Mouse (Mus musculus) midbrain, embryonic 10.5 days (tissue): ENCODE measurements at regions not wholly inside any gene's neighbourhood (a gene's known extent, or its start where the extent isn't known, plus 50 kb on each side); places are given as distances from the start of the nearest gene placed in this dataset.

Experiments
- DNase-seq: peaks from one replicate; pipeline ENCODE4 v3.0.0-alpha.2; 2017; ENCODE audit warnings: low spot score
- H3K27ac ChIP-seq: fragments of 300-500 bp; sonication (generic); replicated peaks from 2 replicates; pipeline ENCODE4 v1.5.1; 2016; ENCODE audit warnings: mild to moderate bottlenecking
- H3K27me3 ChIP-seq: fragments of 300-500 bp; sonication (generic); 2 replicates; pipeline ENCODE4 v1.6.1; 2016; ENCODE audit warnings: low read depth, mild to moderate bottlenecking; ENCODE audit not compliant: poor library complexity, severe bottlenecking
- H3K36me3 ChIP-seq: fragments of 300-500 bp; sonication (generic); 2 replicates; pipeline ENCODE4 v1.6.1; 2016; ENCODE audit warnings: mild to moderate bottlenecking, moderate library complexity
- H3K4me1 ChIP-seq: fragments of 300-500 bp; sonication (generic); 2 replicates; pipeline ENCODE4 v1.6.1; 2016
- H3K4me3 ChIP-seq: fragments of 300-500 bp; sonication (generic); 2 replicates; pipeline ENCODE4 v1.5.1; 2016; ENCODE audit warnings: mild to moderate bottlenecking, moderate library complexity
- H3K9me3 ChIP-seq: fragments of 300-500 bp; sonication (generic); replicated peaks from 2 replicates; pipeline ENCODE4 v1.6.1; 2016; ENCODE audit warnings: mild to moderate bottlenecking
- WGBS: fragments of 180-500 bp; shearing (Covaris S2); methylation state at CpG from one replicate; pipeline ENCODE4 v1.1.7; 2016; 5-methylcytosine and 5-hydroxymethylcytosine counted together

- WGBS: 88% methylated on average over 6 of the region's 6 CpGs
- H3K36me3 ChIP-seq: no peaks in the 10 kb centered on the region
- no peaks in the 10 kb centered on the region for H3K9me3 ChIP-seq
- H3K27ac ChIP-seq: no peak overlapping the region
- H3K27me3 ChIP-seq: no peaks in the 10 kb centered on the region
- no peaks in the 10 kb centered on the region for H3K4me1 ChIP-seq
- H3K4me3 ChIP-seq: no peak overlapping the region
- no peak for DNase-seq
Observed at GRCm38 (mm10) chr17:14562191-14562590, 131.8 kb downstream of the Thbs2 start.

- Histone ChIP-seq H3K36me3 (no peaks in the 10 kb centered on the region), H3K27me3 (no peaks in the 10 kb centered on the region)
Observed at GRCm38 (mm10) chr17:14557214-14557613, 136.8 kb downstream of the Thbs2 start.

GRCm38 (mm10) chr17:14553195-14553594, 140.8 kb downstream of the Thbs2 start:
- 0 out of 2 replicates have a peak, but pooled peaks cover 4% of the 10 kb centered on the region for H3K4me1 ChIP-seq

More at GRCm38 (mm10) chr17:14557214-14557613, 136.8 kb downstream of the Thbs2 start:
- H3K27ac ChIP-seq: no peak overlapping the region
- no peak for DNase-seq
- 0 out of 2 replicates have a peak, but pooled peaks cover 1% of the 10 kb centered on the region for H3K4me1 ChIP-seq
- H3K4me3 ChIP-seq: no peak overlapping the region
- no peaks in the 10 kb centered on the region for H3K9me3 ChIP-seq

GRCm38 (mm10) chr17:14552081-14552480, 142.0 kb downstream of the Thbs2 start:
- DNase-seq: no peak
- Histone ChIP-seq H3K9me3 (peaks cover 10% of the 10 kb centered on the region; the same call in 1 of the 2 replicates), H3K4me3 (no peak overlapping the region), H3K27ac (no peak overlapping the region), H3K27me3 (no peaks in the 10 kb centered on the region), H3K4me1 (0 out of 2 replicates have a peak, but pooled peaks cover 4% of the 10 kb centered on the region), H3K36me3 (no peaks in the 10 kb centered on the region)
- WGBS: 87% methylated on average over 4 of the region's 4 CpGs

More at GRCm38 (mm10) chr17:14553195-14553594, 140.8 kb downstream of the Thbs2 start:
- Histone ChIP-seq H3K27me3 (no peaks in the 10 kb centered on the region), H3K4me3 (no peak overlapping the region), H3K27ac (no peak overlapping the region), H3K9me3 (no peaks in the 10 kb centered on the region), H3K36me3 (no peaks in the 10 kb centered on the region)
- 75% methylated on average over 3 of the region's 3 CpGs for WGBS
- DNase-seq: no peak

GRCm38 (mm10) chr17:14551610-14552009, 142.4 kb downstream of the Thbs2 start:
- WGBS: 74% methylated on average over 4 of the region's 4 CpGs
- Histone ChIP-seq H3K36me3 (no peaks in the 10 kb centered on the region), H3K27me3 (no peaks in the 10 kb centered on the region), H3K9me3 (peaks cover 12% of the 10 kb centered on the region; the same call in 1 of the 2 replicates), H3K27ac (no peak overlapping the region), H3K4me1 (0 out of 2 replicates have a peak, but pooled peaks cover 4% of the 10 kb centered on the region), H3K4me3 (no peak overlapping the region)
- no peak for DNase-seq

- Histone ChIP-seq H3K4me3 (peak overlapping the region; percentile 21; the same call in 1 of the 2 replicates), H3K36me3 (no peaks in the 10 kb centered on the region), H3K27ac (no peak overlapping the region), H3K4me1 (no peaks in the 10 kb centered on the region), H3K9me3 (peaks cover 12% of the 10 kb centered on the region; the same call in 1 of the 2 replicates), H3K27me3 (no peaks in the 10 kb centered on the region)
- 34% methylated on average over 16 of the region's 16 CpGs for WGBS
- peak; percentile 68 for DNase-seq
Observed at GRCm38 (mm10) chr17:14545822-14546473, 148.1 kb downstream of the Thbs2 start.

- 77% methylated on average over 4 of the region's 4 CpGs for WGBS
- DNase-seq: no peak
- Histone ChIP-seq H3K27ac (no peak overlapping the region), H3K27me3 (no peaks in the 10 kb centered on the region), H3K4me3 (no peak overlapping the region), H3K36me3 (no peaks in the 10 kb centered on the region), H3K4me1 (no peaks in the 10 kb centered on the region), H3K9me3 (peaks cover 12% of the 10 kb centered on the region; the same call in 1 of the 2 replicates)
Observed at GRCm38 (mm10) chr17:14544343-14545002, 149.6 kb downstream of the Thbs2 start.

GRCm38 (mm10) chr17:14541035-14541434, 153.0 kb downstream of the Thbs2 start:
- Histone ChIP-seq H3K4me3 (no peak overlapping the region), H3K27me3 (no peaks in the 10 kb centered on the region), H3K9me3 (no peaks in the 10 kb centered on the region), H3K36me3 (no peaks in the 10 kb centered on the region), H3K27ac (no peak overlapping the region), H3K4me1 (no peaks in the 10 kb centered on the region)
- 80% methylated on average over 8 of the region's 8 CpGs for WGBS
- DNase-seq: no peak

GRCm38 (mm10) chr17:14540269-14540975, 153.6 kb downstream of the Thbs2 start:
- Histone ChIP-seq H3K27me3 (no peaks in the 10 kb centered on the region), H3K27ac (no peak overlapping the region), H3K4me3 (no peak overlapping the region), H3K9me3 (no peaks in the 10 kb centered on the region), H3K36me3 (no peaks in the 10 kb centered on the region), H3K4me1 (no peaks in the 10 kb centered on the region)
- no peak for DNase-seq
- 88% methylated on average over 5 of the region's 5 CpGs for WGBS

GRCm38 (mm10) chr17:14539651-14540050, 154.4 kb downstream of the Thbs2 start:
- WGBS: 49% methylated on average over 3 of the region's 3 CpGs
- Histone ChIP-seq H3K27ac (no peak overlapping the region), H3K9me3 (no peaks in the 10 kb centered on the region), H3K4me3 (no peak overlapping the region), H3K36me3 (no peaks in the 10 kb centered on the region), H3K27me3 (no peaks in the 10 kb centered on the region), H3K4me1 (peaks cover 6% of the 10 kb centered on the region; the same call in 1 of the 2 replicates)
- DNase-seq: no peak

GRCm38 (mm10) chr17:14539191-14539590, 154.8 kb downstream of the Thbs2 start:
- Histone ChIP-seq H3K4me1 (peaks cover 9% of the 10 kb centered on the region; the same call in 1 of the 2 replicates), H3K27ac (no peak overlapping the region), H3K4me3 (no peak overlapping the region), H3K27me3 (no peaks in the 10 kb centered on the region), H3K9me3 (no peaks in the 10 kb centered on the region), H3K36me3 (no peaks in the 10 kb centered on the region)
- DNase-seq: no peak
- WGBS: 89% methylated on average over 3 of the region's 3 CpGs

GRCm38 (mm10) chr17:14538527-14538926, 155.5 kb downstream of the Thbs2 start:
- Histone ChIP-seq H3K27me3 (no peaks in the 10 kb centered on the region), H3K9me3 (no peaks in the 10 kb centered on the region), H3K4me3 (no peak overlapping the region), H3K4me1 (peaks cover 9% of the 10 kb centered on the region; the same call in 1 of the 2 replicates), H3K36me3 (no peaks in the 10 kb centered on the region), H3K27ac (no peak overlapping the region)
- WGBS: 74% methylated on average over 3 of the region's 3 CpGs
- no peak for DNase-seq

GRCm38 (mm10) chr17:14532979-14533314, 161.1 kb downstream of the Thbs2 start:
- no peak overlapping the region for H3K4me3 ChIP-seq
- 95% methylated on average over 4 of the region's 4 CpGs for WGBS
- H3K4me1 ChIP-seq: peaks cover 9% of the 10 kb centered on the region; the same call in 1 of the 2 replicates
- no peak for DNase-seq
- H3K27me3 ChIP-seq: no peaks in the 10 kb centered on the region
- no peak overlapping the region for H3K27ac ChIP-seq
- H3K9me3 ChIP-seq: no peaks in the 10 kb centered on the region
- H3K36me3 ChIP-seq: no peaks in the 10 kb centered on the region
